Mouse (Mus musculus): ENCODE measurements around the gene Ccdc155. TPM values are rescaled to one million over a fixed set of nuclear protein-coding genes. Genes with fewer than 3 reads are reported as not detected.

The Ccdc155 gene
- polyA plus RNA-seq, 1 experiment = 0.05 TPM

DNA sequence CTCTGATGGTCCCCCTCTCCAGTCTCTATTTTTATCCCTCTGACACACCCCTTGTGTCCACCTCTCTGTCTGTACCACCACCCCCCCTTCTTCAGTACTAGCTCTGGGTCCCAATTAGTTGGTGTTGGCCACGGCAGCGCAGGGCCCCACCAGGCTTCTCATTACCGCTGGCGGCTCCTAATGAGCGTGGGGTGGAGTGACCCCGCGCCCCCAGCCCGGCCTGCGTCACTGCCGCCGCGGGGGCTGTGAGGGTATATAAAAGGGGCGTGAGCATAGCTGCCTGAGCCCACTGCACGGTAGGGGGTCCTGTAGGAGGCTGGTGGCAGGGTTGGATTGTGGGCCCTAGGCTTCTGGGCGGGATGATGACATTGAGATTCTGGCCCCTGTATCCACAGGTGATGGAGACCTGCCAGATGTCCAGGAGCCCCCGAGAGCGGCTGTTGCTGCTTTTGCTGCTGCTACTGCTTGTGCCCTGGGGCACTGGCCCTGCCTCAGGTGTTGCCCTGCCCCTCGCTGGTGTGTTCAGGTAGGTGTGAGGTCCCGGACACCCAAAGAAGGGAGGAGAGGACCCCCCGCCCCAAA, 23.7 kb downstream of the Ccdc155 start, which contains the start of gene Pth2:
TSS of gene Pth2 (plus strand) at position 100 of the 582 bp plus-strand sequence.
- H3K4me1 ChIP-seq (ENCODE audit: control insufficient read depth, insufficient read depth, low read length) = no peaks in the 10 kb centered on the region
- WGBS = 18% methylated on average over 20 of the region's 20 CpGs
- H3K27ac ChIP-seq (ENCODE audit: insufficient read depth, low read depth, low read length) = no peak within 1 kb of the TSS
- DNase-seq = no peak
- H3K4me3 ChIP-seq (ENCODE audit: insufficient read depth, low read depth, low read length) = no peak within 1 kb of the TSS
- peaks cover 5% of the 10 kb centered on the region for H3K27me3 ChIP-seq (replicated peaks; ENCODE audit: control insufficient read depth, insufficient read depth, low read length)
- no peaks in the 10 kb centered on the region for H3K36me3 ChIP-seq (ENCODE audit: control insufficient read depth, insufficient read depth, low read length)
- TF ChIP-seq POLR2A (IDR thresholded peaks at IDR 0.05; ENCODE audit: low read depth, low read length) (no peak), CTCF (conservative IDR thresholded peaks at IDR 0.05; ENCODE audit: insufficient read depth, insufficient read length, low read depth, low read length) (no peak)

DNA sequence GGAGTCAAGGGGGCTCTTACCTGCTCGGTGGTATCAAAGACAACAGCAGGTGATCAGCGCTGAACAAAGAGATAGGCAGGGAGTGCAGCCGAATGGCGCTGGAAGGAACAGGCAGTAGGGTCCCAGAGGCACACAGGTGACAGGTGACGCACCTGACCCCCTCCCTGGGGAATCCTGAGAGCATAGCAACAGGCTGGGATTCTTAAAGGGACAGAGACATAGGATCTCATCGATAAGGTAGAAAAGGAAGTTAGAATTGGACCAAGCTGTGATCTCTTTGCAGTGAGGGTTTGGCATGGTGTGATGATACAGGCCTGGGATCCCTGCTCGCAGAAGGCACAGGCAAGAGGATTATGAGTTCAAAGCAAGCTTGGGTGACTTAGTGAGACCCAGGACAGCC, 25.2 kb downstream of the Ccdc155 start, which contains the start of gene Gfy:
TSS of gene Gfy (minus strand) at position 101 of the 400 bp plus-strand sequence.
- Histone ChIP-seq H3K36me3 (ENCODE audit: control insufficient read depth, insufficient read depth, low read length) (no peaks in the 10 kb centered on the region), H3K27me3 (replicated peaks; ENCODE audit: control insufficient read depth, insufficient read depth, low read length) (peaks cover 5% of the 10 kb centered on the region), H3K27ac (ENCODE audit: insufficient read depth, low read depth, low read length) (no peak within 1 kb of the TSS), H3K4me3 (ENCODE audit: insufficient read depth, low read depth, low read length) (no peak within 1 kb of the TSS), H3K4me1 (ENCODE audit: control insufficient read depth, insufficient read depth, low read length) (no peaks in the 10 kb centered on the region)
- TF ChIP-seq POLR2A (IDR thresholded peaks at IDR 0.05; ENCODE audit: low read depth, low read length) (no peak), CTCF (conservative IDR thresholded peaks at IDR 0.05; ENCODE audit: insufficient read depth, insufficient read length, low read depth, low read length) (no peak)
- WGBS = 40% methylated on average over 7 of the region's 7 CpGs
- no peak for DNase-seq

DNA sequence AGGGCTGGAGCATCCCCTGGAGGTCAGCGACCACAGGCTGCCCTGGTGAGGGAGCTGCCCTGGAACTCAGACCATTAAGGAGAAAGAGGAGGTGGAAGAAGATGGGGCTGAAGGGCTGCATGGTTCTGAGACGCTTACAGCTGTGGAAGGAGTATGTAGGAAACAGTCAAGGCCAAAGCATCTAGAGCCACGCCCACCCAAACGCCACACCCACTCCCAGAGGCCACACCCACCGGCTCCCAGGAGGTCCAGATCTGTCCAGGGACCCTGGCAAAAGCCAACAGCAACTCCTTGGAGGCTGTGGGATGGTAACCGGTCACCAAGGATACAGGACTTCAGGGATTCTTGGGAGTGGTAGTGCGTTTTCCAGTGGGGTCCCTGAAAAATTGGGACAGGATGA, 26.1 kb downstream of the Ccdc155 start:
- WGBS = 21% methylated on average over 7 of the region's 7 CpGs
- H3K4me1 ChIP-seq (ENCODE audit: control insufficient read depth, insufficient read depth, low read length) = no peaks in the 10 kb centered on the region
- H3K4me3 ChIP-seq (ENCODE audit: insufficient read depth, low read depth, low read length) = no peak overlapping the region
- H3K36me3 ChIP-seq (ENCODE audit: control insufficient read depth, insufficient read depth, low read length) = no peaks in the 10 kb centered on the region
- DNase-seq = no peak
- peaks cover 5% of the 10 kb centered on the region for H3K27me3 ChIP-seq (replicated peaks; ENCODE audit: control insufficient read depth, insufficient read depth, low read length)
- no peak overlapping the region for H3K27ac ChIP-seq (ENCODE audit: insufficient read depth, low read depth, low read length)
- TF ChIP-seq CTCF (conservative IDR thresholded peaks at IDR 0.05; ENCODE audit: insufficient read depth, insufficient read length, low read depth, low read length) (no peak), POLR2A (IDR thresholded peaks at IDR 0.05; ENCODE audit: low read depth, low read length) (no peak)

DNA sequence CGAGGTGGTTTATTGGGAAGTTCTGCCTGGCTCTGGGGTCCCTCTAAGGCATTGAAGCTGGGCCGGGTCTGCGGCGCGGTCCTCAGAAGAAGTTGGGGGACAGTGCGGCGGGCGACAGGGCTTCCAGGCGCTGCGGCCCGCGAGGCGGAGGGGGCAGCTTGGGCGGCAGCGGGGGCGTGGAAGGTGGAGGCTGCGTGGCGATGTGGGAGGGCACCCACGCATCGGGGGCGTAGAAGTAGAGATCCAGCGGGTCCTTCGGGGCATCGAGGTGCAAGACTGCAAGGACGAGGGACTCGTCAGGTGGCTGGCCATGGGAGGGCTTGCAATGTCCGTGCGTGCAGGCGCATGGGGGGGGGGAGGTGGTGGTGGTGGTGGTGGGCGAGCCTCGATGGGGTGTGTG, 28.3 kb downstream of the Ccdc155 start:
- no peak overlapping the region for H3K4me3 ChIP-seq (ENCODE audit: insufficient read depth, low read depth, low read length)
- no peak for DNase-seq
- H3K4me1 ChIP-seq (ENCODE audit: control insufficient read depth, insufficient read depth, low read length) = no peaks in the 10 kb centered on the region
- TF ChIP-seq POLR2A (IDR thresholded peaks at IDR 0.05; ENCODE audit: low read depth, low read length) = no peak
- TF ChIP-seq CTCF (conservative IDR thresholded peaks at IDR 0.05; ENCODE audit: insufficient read depth, insufficient read length, low read depth, low read length) = no peak
- whole genome bisulfite sequencing = 6% methylated on average over 30 of the region's 31 CpGs
- H3K27ac ChIP-seq (ENCODE audit: insufficient read depth, low read depth, low read length) = no peak overlapping the region
- H3K27me3 ChIP-seq (replicated peaks; ENCODE audit: control insufficient read depth, insufficient read depth, low read length) = peaks cover 5% of the 10 kb centered on the region
- H3K36me3 ChIP-seq (ENCODE audit: control insufficient read depth, insufficient read depth, low read length) = no peaks in the 10 kb centered on the region

DNA sequence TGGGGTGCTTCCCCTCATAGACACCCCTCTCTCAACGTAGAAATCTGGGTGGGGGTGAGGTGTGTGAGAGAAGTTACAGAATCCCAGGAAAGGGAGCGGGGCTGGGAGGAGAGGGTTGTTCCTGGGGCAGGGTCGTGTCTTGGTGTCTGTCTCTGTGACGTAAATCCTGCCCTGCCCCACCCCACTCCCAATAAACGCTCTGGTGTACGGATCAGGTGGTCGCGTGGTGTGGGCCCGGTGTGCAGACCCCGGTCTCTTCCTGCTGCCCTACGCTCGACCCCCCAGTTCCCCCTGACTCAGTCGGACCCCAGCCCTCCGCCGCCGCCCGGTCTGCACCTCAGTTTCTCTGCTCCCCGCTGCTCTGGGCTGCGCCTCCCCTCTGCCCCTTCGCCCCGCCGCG, 28.8 kb downstream of the Ccdc155 start:
- TF ChIP-seq CTCF (conservative IDR thresholded peaks at IDR 0.05; ENCODE audit: insufficient read depth, insufficient read length, low read depth, low read length) (no peak), POLR2A (IDR thresholded peaks at IDR 0.05; ENCODE audit: low read depth, low read length) (no peak)
- WGBS = 6% methylated on average over 23 of the region's 23 CpGs
- H3K36me3 ChIP-seq (ENCODE audit: control insufficient read depth, insufficient read depth, low read length) = no peaks in the 10 kb centered on the region
- no peaks in the 10 kb centered on the region for H3K4me1 ChIP-seq (ENCODE audit: control insufficient read depth, insufficient read depth, low read length)
- H3K27me3 ChIP-seq (replicated peaks; ENCODE audit: control insufficient read depth, insufficient read depth, low read length) = peaks cover 4% of the 10 kb centered on the region
- H3K4me3 ChIP-seq (ENCODE audit: insufficient read depth, low read depth, low read length) = no peak overlapping the region
- H3K27ac ChIP-seq (ENCODE audit: insufficient read depth, low read depth, low read length) = no peak overlapping the region
- DNase-seq = no peak

DNA sequence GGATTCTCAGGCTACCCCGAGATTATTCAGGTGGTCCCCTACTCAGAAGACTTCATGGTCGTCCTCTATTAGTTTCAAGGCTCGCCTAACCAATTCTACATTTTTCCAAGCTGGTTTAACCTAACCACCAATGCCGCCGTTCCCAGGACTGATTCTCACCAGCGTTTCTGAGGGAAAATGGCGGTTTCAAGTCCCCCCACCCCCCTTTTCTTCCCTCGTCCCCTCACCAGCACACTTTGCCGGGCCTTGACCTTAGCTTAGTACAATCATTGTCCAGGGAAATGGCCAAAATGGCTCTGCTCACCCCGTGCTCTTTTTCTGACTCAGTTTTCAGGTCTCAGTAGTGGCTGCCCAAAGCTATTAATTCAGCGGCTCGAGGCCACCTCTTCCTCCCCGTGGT, 29.3 kb downstream of the Ccdc155 start:
- Histone ChIP-seq H3K36me3 (ENCODE audit: control insufficient read depth, insufficient read depth, low read length) (no peaks in the 10 kb centered on the region), H3K4me1 (ENCODE audit: control insufficient read depth, insufficient read depth, low read length) (no peaks in the 10 kb centered on the region), H3K4me3 (ENCODE audit: insufficient read depth, low read depth, low read length) (no peak overlapping the region), H3K27ac (ENCODE audit: insufficient read depth, low read depth, low read length) (no peak overlapping the region), H3K27me3 (replicated peaks; ENCODE audit: control insufficient read depth, insufficient read depth, low read length) (peaks cover 4% of the 10 kb centered on the region)
- 5% methylated on average over 13 of the region's 13 CpGs for WGBS
- DNase-seq = no peak
- TF ChIP-seq POLR2A (IDR thresholded peaks at IDR 0.05; ENCODE audit: low read depth, low read length) (no peak), CTCF (conservative IDR thresholded peaks at IDR 0.05; ENCODE audit: insufficient read depth, insufficient read length, low read depth, low read length) (no peak)

DNA sequence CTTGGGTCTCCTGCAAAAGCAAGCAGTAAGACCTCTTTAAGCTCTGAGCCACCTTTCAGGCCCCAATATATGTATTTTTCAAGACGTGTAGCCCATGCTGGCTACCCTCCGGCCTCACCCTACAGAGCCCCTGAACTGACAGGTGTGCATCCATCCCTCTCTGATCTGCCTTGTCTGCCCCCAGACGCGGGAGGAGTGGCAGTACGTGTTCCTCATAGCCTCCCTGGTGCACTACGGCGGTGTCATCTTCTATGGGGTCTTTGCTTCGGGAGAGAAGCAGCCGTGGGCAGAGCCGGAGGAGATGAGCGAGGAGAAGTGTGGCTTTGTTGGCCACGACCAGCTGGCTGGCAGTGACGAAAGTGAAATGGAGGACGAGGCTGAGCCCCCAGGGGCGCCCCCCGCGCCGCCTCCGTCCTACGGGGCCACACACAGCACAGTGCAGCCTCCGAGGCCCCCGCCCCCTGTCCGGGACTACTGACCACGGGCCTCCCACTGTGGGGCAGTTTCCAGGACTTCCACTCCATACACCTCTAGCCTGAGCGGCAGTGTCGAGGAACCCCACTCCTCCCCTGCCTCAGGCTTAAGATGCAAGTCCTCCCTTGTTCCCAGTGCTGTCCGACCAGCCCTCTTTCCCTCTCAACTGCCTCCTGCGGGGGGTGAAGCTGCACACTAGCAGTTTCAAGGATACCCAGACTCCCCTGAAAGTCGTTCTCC, 30.0 kb downstream of the Ccdc155 start:
- Histone ChIP-seq H3K27me3 (replicated peaks; ENCODE audit: control insufficient read depth, insufficient read depth, low read length) (peaks cover 4% of the 10 kb centered on the region), H3K4me3 (ENCODE audit: insufficient read depth, low read depth, low read length) (no peak overlapping the region), H3K27ac (ENCODE audit: insufficient read depth, low read depth, low read length) (no peak overlapping the region), H3K4me1 (ENCODE audit: control insufficient read depth, insufficient read depth, low read length) (no peaks in the 10 kb centered on the region), H3K36me3 (ENCODE audit: control insufficient read depth, insufficient read depth, low read length) (no peaks in the 10 kb centered on the region)
- no peak for DNase-seq
- TF ChIP-seq POLR2A (IDR thresholded peaks at IDR 0.05; ENCODE audit: low read depth, low read length) (no peak), CTCF (conservative IDR thresholded peaks at IDR 0.05; ENCODE audit: insufficient read depth, insufficient read length, low read depth, low read length) (no peak)
- WGBS = 7% methylated on average over 27 of the region's 29 CpGs
